ENCODE assay signal across 8 mouse cellular contexts in genomic region chr7:73538424-73539079, GRCm38 (mm10). TPM values are rescaled to one million over a fixed set of nuclear protein-coding genes. Genes with fewer than 3 reads are reported as not detected.
A peak's percentile ranks its signal among the peaks of the same experiment; 100 is the strongest.
DNase-seq lines count a peak whose midpoint lies in the region; ATAC-seq and TF ChIP-seq lines count a peak whose summit lies in the region.

No protein-coding gene starts in this region.

- H3K9ac ChIP-seq in forebrain, embryonic 16.5 days (replicated peaks; ENCODE audit: low read depth, low read length): peak overlapping the region; percentile 63
- H3K9ac ChIP-seq in liver, embryonic 15.5 days: peak overlapping the region; percentile 49

- peak overlapping the region; percentile 81 for H3K4me3 ChIP-seq in erythroblast, embryonic 14.5 days (replicated peaks)
- H3K4me3 ChIP-seq in C2C12 (ENCODE audit: insufficient read depth, poor library complexity, severe bottlenecking): peak overlapping the region; percentile 38
- H3K4me3 ChIP-seq in forebrain, embryonic 16.5 days (replicated peaks; ENCODE audit: low read length): peak overlapping the region; percentile 51
- peak overlapping the region; percentile 67 for H3K4me3 ChIP-seq in liver, embryonic 15.5 days (replicated peaks)

- DNase-seq in layer of hippocampus, postnatal 36 days: no peak
- no peak for DNase-seq in ovary, postnatal 36 days (ENCODE audit: low spot score)
- DNase-seq in testis, postnatal 14 days (ENCODE audit: low spot score): no peak

- H3K27me3 ChIP-seq in erythroblast, embryonic 14.5 days (ENCODE audit: control insufficient read depth): no peaks in the 10 kb centered on the region
- H3K27me3 ChIP-seq in C2C12 (ENCODE audit: control insufficient read depth, insufficient read depth, insufficient read length): no peaks in the 10 kb centered on the region
- H3K27me3 ChIP-seq in forebrain, embryonic 16.5 days (replicated peaks; ENCODE audit: control insufficient read depth, insufficient read depth, low read length): no peaks in the 10 kb centered on the region
- H3K27me3 ChIP-seq in liver, embryonic 15.5 days: no peaks in the 10 kb centered on the region

- H3K4me2 ChIP-seq in forebrain, embryonic 16.5 days (ENCODE audit: low read length): peak overlapping the region; percentile 85
- peak overlapping the region; percentile 73 for H3K4me2 ChIP-seq in liver, embryonic 15.5 days

- peaks cover 48% of the 10 kb centered on the region for H3K4me1 ChIP-seq in erythroblast, embryonic 14.5 days (ENCODE audit: control insufficient read depth)
- H3K4me1 ChIP-seq in forebrain, embryonic 16.5 days (replicated peaks; ENCODE audit: control insufficient read depth, insufficient read depth, low read length): peaks cover 35% of the 10 kb centered on the region
- peaks cover 43% of the 10 kb centered on the region for H3K4me1 ChIP-seq in liver, embryonic 15.5 days (replicated peaks)

- H3K27ac ChIP-seq in forebrain, embryonic 16.5 days (ENCODE audit: low read length): peak overlapping the region; percentile 89
- H3K27ac ChIP-seq in liver, embryonic 15.5 days (replicated peaks): peak overlapping the region; percentile 93

- no peak overlapping the region for H3ac ChIP-seq in C2C12 (ENCODE audit: control insufficient read depth, insufficient read length, low read depth)

- peaks cover 73% of the 10 kb centered on the region for H3K36me3 ChIP-seq in erythroblast, embryonic 14.5 days (ENCODE audit: control insufficient read depth)
- peaks cover 33% of the 10 kb centered on the region for H3K36me3 ChIP-seq in C2C12 (ENCODE audit: control insufficient read depth, insufficient read depth)
- H3K36me3 ChIP-seq in forebrain, embryonic 16.5 days (ENCODE audit: control insufficient read depth, insufficient read depth): peaks cover 2% of the 10 kb centered on the region; the same call in 1 of the 2 replicates
- peaks cover 33% of the 10 kb centered on the region for H3K36me3 ChIP-seq in liver, embryonic 15.5 days (replicated peaks)

- 10% methylated on average over 4 of the region's 4 CpGs for WGBS in forebrain, embryonic 16.5 days
- 7% methylated on average over 4 of the region's 4 CpGs for WGBS in liver, embryonic 15.5 days (ENCODE audit: insufficient replicate concordance)

- TF ChIP-seq CTCF in C2C12 (IDR thresholded peaks at IDR 0.05; ENCODE audit: control insufficient read depth, insufficient read depth, insufficient read length): no peak

- peaks cover 91% of the 10 kb centered on the region for H3K79me3 ChIP-seq in C2C12 (ENCODE audit: low read depth)

- H3K9me3 ChIP-seq in erythroblast, embryonic 14.5 days (ENCODE audit: control insufficient read depth, low read length): peaks cover 4% of the 10 kb centered on the region
- no peaks in the 10 kb centered on the region for H3K9me3 ChIP-seq in forebrain, embryonic 16.5 days (ENCODE audit: control insufficient read depth, low read length)
- H3K9me3 ChIP-seq in liver, embryonic 15.5 days (replicated peaks): 0 out of 2 replicates have a peak, but pooled peaks cover 3% of the 10 kb centered on the region

- ATAC-seq in erythroblast, adult 5-6 weeks (replicated peaks; ENCODE audit: low FRiP score, poor library complexity, severe bottlenecking): no peak
- no peak for ATAC-seq in forebrain, embryonic 16.5 days
- ATAC-seq in liver, embryonic 15.5 days (ENCODE audit: insufficient read depth): no peak

- peaks cover 98% of the 10 kb centered on the region for H3K79me2 ChIP-seq in C2C12 (ENCODE audit: control insufficient read depth, insufficient read depth)

TF ChIP-seq in C2C12, 6 proteins besides CTCF, POLR2A, EP300 and RAD21:
- TF ChIP-seq MAX (IDR thresholded peaks at IDR 0.05) (no peak), USF1 (IDR thresholded peaks at IDR 0.05; ENCODE audit: low read depth) (no peak), FOSL1 (IDR thresholded peaks at IDR 0.05; ENCODE audit: insufficient read depth, low read length, poor library complexity, severe bottlenecking) (no peak), CEBPB (IDR thresholded peaks at IDR 0.05; ENCODE audit: low read depth) (no peak), MYOG (IDR thresholded peaks at IDR 0.05; ENCODE audit: control insufficient read depth, extremely low read depth, insufficient read length) (no peak), MYOD1 (IDR thresholded peaks at IDR 0.05; ENCODE audit: control insufficient read depth, insufficient read length, low read depth) (no peak)
TF ChIP-seq in C2C12: peak in this region for 0.

RNA-seq across cellular contexts. Expression of gene Chd2, which starts 3.1 kb away (rescaled TPM):
- polyA plus RNA-seq in erythroblast, embryonic 14.5 days (2012): 6.4 and 7.1 TPM in 2 replicates
- total RNA-seq in erythroblast, adult 5-6 weeks (2015; ENCODE audit: low replicate concordance): 125 and 149 TPM in 2 replicates
- total RNA-seq in erythroblast, adult 5-6 weeks (2017; ENCODE audit: low replicate concordance): 546 and 581 TPM in 2 replicates
- 5.8 TPM for polyA plus RNA-seq in C2C12 (2012; fragmentation: generic; extraction: Trizol)
- polyA plus RNA-seq in forebrain, embryonic 16.5 days (2015; fragmentation: Nextera tagmentation; extraction: Ambion mirVana): 56.8 and 60.2 TPM in 2 replicates
- 20.1 and 22.1 TPM in 2 replicates for polyA plus RNA-seq in liver, embryonic 15.5 days (2015; fragmentation: Nextera tagmentation; extraction: Ambion mirVana)
- total RNA-seq in layer of hippocampus, postnatal 36 days (2021): 10 to 100 TPM; 46.4 to 61.7 TPM
